Mouse (Mus musculus) liver, embryonic 14.5 days (tissue): ENCODE measurements at regions not wholly inside any gene's neighbourhood (a gene's known extent, or its start where the extent isn't known, plus 50 kb on each side); places are given as distances from the start of the nearest gene placed in this dataset.

Experiments
- ATAC-seq: fragments of 200-750 bp; cut with Nextera tagmentation; 2 replicates; pipeline ENCODE4 v1.8.0; 2017; ENCODE audit warnings: moderate number of reproducible peaks, mild to moderate bottlenecking, moderate library complexity; ENCODE audit not compliant: insufficient read depth
- DNase-seq, 3 experiments: peaks; one replicate each; pipeline ENCODE4 v3.0.0-alpha.2; 2012 to 2013; ENCODE audit warnings: low read depth in 3 of 3, low spot score in 3 of 3
- H3K27ac ChIP-seq: fragments of 300-500 bp; sonication (generic); 2 replicates; pipeline ENCODE4 v1.5.1; 2014; ENCODE audit warnings: moderate library complexity, mild to moderate bottlenecking, control low read depth, inconsistent platforms
- H3K27me3 ChIP-seq: fragments of 300-500 bp; sonication (generic); 2 replicates; pipeline ENCODE4 v1.6.1; 2014; ENCODE audit warnings: mild to moderate bottlenecking, low read length, moderate library complexity; ENCODE audit not compliant: control insufficient read depth, insufficient read depth
- H3K36me3 ChIP-seq: fragments of 300-500 bp; sonication (generic); replicated peaks from 2 replicates; pipeline ENCODE4 v1.6.1; 2014; ENCODE audit warnings: low read depth; ENCODE audit not compliant: control insufficient read depth, insufficient read depth
- H3K4me1 ChIP-seq, 2 experiments: fragments of 200-500 bp in 1 of 2; fragments of 300-500 bp in 1 of 2; sonication (generic) in 1 of 2; replicated peaks; 2 replicates each; pipeline ENCODE4 v1.6.1; 2012 to 2014; ENCODE audit warnings: antibody characterized with exemption in 1 of 2, inconsistent platforms in 1 of 2, low read length in 1 of 2; ENCODE audit not compliant: control insufficient read depth in 2 of 2, insufficient read depth in 2 of 2
- H3K4me2 ChIP-seq: fragments of 300-500 bp; sonication (generic); 2 replicates; pipeline ENCODE4 v1.6.1; 2014; ENCODE audit warnings: low read depth, mild to moderate bottlenecking, control low read depth, moderate library complexity
- H3K4me3 ChIP-seq, 2 experiments: fragments of 200-500 bp in 1 of 2; fragments of 300-500 bp in 1 of 2; sonication (generic) in 1 of 2; 2 replicates each; pipeline ENCODE4 v1.5.1; 2012 to 2014; ENCODE audit warnings: low read depth in 2 of 2, low read length in 2 of 2, mild to moderate bottlenecking in 2 of 2, control low read depth in 1 of 2, inconsistent platforms in 1 of 2, moderate library complexity in 1 of 2; ENCODE audit not compliant: insufficient read depth in 1 of 2
- H3K9ac ChIP-seq: fragments of 300-500 bp; sonication (generic); replicated peaks from 2 replicates; pipeline ENCODE4 v1.6.1; 2014; ENCODE audit warnings: mild to moderate bottlenecking, control low read depth, moderate library complexity
- H3K9me3 ChIP-seq: fragments of 300-500 bp; sonication (generic); 2 replicates; pipeline ENCODE4 v1.6.1; 2016; ENCODE audit warnings: low read length, mixed read lengths; ENCODE audit not compliant: control insufficient read depth
- CTCF ChIP-seq: IDR thresholded peaks from 2 replicates; pipeline ENCODE4 v1.5.1; 2016; ENCODE audit warnings: antibody characterized with exemption, low read depth, control low read depth
- EP300 ChIP-seq: IDR thresholded peaks from 2 replicates; pipeline ENCODE4 v1.6.1; 2016; ENCODE audit warnings: antibody characterized with exemption, low read depth
- WGBS: fragments of 180-500 bp; shearing (Covaris S2); extraction: QIAGEN DNeasy Blood & Tissue Kit; methylation state at CpG from one replicate; pipeline ENCODE4 v1.1.7; 2014; ENCODE audit not compliant: insufficient replicate concordance; 5-methylcytosine and 5-hydroxymethylcytosine counted together

GRCm38 (mm10) chrX:152918212-152918611 lies 88.1 kb upstream of the Usp51 start:
- Histone ChIP-seq H3K9ac (no peak overlapping the region), H3K4me3 (no peak overlapping the region), H3K4me2 (no peak overlapping the region), H3K27me3 (no peaks in the 10 kb centered on the region), H3K36me3 (no peaks in the 10 kb centered on the region), H3K9me3 (no peaks in the 10 kb centered on the region), H3K27ac (no peak overlapping the region), H3K4me1 (no peaks in the 10 kb centered on the region)
- ATAC-seq (no peak), DNase-seq (peak in 2 of 3 experiments; percentile 1 to 6)
- TF ChIP-seq CTCF (peak; percentile 79), EP300 (no peak)
- WGBS = 26% methylated on average over 1 of the region's 1 CpGs

DNA sequence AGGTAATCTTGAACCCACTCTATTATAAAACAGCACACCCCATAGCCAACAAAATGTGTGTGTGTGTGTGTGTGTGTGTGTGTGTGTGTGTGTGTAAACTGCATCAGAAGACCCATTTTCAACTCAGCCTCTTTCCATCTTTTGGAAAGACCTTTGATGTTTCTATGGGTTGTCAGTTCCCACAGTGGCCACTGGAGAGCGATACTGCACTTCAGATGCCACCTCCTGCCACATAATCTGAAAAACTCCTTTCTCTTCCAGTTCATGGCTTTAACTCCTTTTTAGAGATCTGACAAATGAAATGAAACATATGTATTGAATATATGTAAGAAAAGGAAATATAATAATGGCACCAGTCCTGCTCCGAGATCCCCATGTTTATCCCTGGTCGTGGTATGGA lies 79.3 kb upstream of the Usp51 start:
- 41% methylated on average over 3 of the region's 3 CpGs for WGBS
- no peak for DNase-seq

DNA sequence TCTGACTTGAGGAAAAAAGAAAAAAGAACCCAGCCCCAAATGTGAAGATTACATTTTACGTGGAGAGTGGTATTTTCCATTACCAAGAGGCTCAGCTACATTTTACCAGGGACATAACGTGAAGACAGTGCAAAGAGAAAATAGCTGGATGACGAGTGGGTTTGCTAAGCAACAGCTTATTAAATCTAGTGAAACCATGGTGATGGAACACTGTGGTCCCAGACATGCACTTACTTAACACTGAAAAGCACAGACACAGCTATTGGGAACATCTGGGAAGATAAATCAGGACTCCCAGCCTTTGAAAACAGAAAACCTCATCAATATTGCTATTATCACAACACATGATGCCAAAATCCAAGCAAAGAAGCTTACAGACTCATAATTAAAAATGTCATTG lies 60.1 kb upstream of the Usp51 start:
- Histone ChIP-seq H3K4me3 (no peak overlapping the region), H3K9me3 (no peaks in the 10 kb centered on the region), H3K27me3 (no peaks in the 10 kb centered on the region), H3K36me3 (no peaks in the 10 kb centered on the region), H3K9ac (no peak overlapping the region), H3K4me2 (no peak overlapping the region), H3K27ac (no peak overlapping the region), H3K4me1 (no peaks in the 10 kb centered on the region)
- ATAC-seq = no peak
- TF ChIP-seq EP300 (no peak), CTCF (no peak)
- 38% methylated on average over 3 of the region's 3 CpGs for WGBS
- no peak for DNase-seq

More for the DNA sequence above, 79.3 kb upstream of the Usp51 start:
- H3K4me2 ChIP-seq = no peak overlapping the region
- H3K4me1 ChIP-seq = no peaks in the 10 kb centered on the region
- H3K27ac ChIP-seq = no peak overlapping the region
- H3K9ac ChIP-seq = no peak overlapping the region
- H3K27me3 ChIP-seq = no peaks in the 10 kb centered on the region
- TF ChIP-seq CTCF = peak; percentile 25; the same call in 1 of the 2 replicates
- no peak for TF ChIP-seq EP300
- H3K4me3 ChIP-seq = no peak overlapping the region
- H3K9me3 ChIP-seq = no peaks in the 10 kb centered on the region
- ATAC-seq = no peak
- no peaks in the 10 kb centered on the region for H3K36me3 ChIP-seq
